Mouse (Mus musculus) kidney, postnatal 25 days (tissue): Measurements from ENCODE around the gene Otulinl.
"Not testable (repeated sequence)": the region's sequence is repeated elsewhere in the genome, so short reads cannot be mapped to it uniquely, and the experiment has no call there.

Experiments used
- DNase-seq, 2 experiments: peaks; one replicate each; pipeline ENCODE4 v3.0.0; 2021; ENCODE audit warnings: mixed read lengths in 2 of 2

Gene Otulinl

DNA sequence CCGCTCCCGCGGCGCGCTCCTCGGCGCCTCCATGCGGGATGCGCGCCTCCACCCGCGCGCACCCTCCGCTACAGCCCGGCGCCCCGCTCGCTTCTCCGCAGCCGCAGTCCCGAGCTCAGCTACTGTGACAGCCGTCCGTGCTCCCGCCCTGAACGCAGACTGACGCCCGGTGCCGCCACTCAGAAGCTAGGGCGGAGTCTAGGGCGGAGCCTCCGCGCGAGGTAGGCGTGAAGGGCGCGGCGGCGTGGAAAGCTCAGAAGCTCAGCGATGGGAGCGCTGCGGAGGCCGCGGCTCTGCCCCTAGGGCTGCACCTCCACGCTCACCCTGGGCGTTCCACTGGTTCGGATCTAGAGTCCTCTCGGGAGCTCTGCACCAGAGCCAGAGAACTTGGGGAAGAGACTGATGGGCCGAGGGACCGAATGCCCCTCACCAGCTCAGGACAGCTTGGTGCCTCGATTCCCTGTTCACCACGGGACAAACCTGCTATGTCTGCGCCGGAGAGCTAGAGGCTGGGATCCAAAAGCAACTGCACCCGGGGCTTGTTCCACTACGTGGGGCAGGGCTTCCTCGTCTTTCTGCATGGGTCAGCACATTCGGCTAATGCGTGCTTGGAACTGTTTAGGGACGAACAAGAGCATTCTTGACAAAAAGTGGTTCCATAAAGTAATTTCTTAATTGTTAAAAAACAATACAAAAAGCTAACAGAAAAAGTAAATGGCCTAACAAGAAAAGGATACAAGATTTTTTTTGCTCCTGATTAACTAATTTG is at the start of gene Otulinl:
Otulinl (minus strand) TSS at position 161 of the 769 bp plus-strand sequence.
- DNase-seq: peak; percentile 92 to 93

DNA sequence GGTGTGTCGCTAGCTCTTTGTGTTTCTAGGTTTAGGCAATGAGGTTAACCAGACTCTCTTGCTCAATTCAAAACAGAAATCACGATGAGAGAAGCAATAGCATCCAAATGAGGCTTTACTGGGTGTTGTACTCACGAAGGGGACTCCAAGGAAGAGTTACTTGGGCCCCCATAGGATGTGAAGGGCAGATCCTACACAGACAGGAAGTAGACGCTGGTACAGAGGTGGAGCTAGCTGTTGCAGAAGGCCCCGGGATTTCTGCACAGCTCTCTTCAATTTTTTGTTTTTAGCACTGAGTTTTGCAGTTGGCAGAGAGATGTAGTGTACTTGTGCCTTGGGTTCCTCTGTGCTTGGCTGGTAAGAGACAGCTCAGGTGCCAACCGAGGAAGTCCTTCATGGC is 44.8 kb upstream of the Otulinl start:
- no peak for DNase-seq

DNA sequence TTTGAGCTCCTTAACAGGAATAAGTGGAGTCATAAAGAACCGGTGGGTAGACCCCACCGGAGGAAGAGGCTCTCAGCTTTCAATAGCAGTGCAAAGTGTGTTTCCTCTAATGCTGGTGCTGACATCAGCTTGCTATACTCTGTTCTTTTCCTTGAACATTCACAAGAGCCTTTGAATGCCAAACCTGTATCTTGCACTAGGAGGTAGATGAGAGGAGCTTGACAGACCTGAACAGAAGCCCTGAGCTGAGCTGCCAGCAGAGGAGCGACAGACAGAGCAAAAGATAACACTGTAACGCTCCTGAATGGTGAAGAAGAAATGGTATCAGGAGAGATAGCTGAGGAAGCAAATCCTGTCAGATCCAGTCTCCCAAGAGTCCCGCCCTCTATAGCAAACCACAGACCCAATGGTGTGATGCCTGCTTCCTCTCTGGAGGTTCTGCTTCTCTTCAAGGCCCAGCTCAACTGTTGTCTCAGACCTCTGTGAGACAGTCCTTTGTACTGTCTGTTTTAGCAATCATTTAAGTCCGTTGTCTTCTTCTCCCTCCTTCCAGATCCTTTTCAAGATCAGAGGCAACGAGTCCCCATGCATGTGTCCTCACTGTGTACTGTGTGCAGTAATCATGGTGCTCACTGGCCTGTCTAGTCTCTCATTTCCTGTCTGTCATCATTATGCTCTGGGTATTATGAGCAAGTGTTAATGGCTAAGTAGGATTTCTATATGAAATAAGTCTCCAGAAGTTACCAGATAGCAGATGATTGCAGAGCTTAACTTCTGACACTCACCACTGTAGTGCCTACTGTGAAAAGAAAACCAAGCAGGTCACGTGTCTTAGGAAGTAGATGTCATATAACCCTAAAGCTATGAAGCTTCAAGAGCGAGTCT is 43.7 kb upstream of the Otulinl start:
- peak in 1 of 2 experiments; percentile 26 for DNase-seq

DNA sequence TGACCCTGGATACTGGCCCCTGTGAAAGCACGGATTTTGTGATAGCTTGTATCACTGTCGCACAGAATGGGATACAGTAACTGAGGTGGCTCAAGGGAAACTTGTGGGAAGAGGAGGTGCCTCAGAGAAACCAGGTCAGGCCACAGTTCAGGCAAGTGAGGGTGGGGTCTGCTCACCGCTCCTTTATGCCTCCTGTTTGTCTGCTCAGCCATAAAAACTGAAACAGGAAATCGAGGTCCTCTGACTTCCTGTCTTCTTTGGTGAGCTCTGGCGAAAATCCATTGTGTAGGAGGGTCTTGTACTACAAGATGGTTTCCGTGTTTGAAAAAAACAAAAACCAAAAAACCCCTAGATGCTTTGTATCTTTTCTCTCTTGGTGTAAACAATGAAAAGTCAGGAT is 42.9 kb upstream of the Otulinl start:
- peak in 1 of 2 experiments; percentile 19 for DNase-seq

DNA sequence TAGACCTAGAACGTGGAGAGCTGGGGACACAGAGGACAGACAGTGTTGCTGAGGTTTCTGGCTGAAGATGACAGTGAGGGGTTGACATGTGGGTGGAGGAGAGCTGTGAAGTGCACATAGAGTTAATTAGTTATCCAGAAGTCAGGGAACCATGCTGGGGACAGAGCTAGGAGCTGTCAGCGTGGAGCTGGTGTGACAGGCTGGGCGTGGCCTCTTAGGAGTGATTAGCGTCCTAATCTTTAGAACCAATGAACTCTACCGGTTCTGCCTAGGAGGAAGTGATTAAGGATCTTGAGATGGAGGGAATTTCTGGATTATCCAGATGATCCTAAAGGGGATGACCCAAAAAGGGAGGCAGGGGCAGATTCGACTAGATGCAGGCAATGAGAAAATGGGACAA is 42.4 kb upstream of the Otulinl start:
- peak in 1 of 2 experiments; percentile 10 for DNase-seq

DNA sequence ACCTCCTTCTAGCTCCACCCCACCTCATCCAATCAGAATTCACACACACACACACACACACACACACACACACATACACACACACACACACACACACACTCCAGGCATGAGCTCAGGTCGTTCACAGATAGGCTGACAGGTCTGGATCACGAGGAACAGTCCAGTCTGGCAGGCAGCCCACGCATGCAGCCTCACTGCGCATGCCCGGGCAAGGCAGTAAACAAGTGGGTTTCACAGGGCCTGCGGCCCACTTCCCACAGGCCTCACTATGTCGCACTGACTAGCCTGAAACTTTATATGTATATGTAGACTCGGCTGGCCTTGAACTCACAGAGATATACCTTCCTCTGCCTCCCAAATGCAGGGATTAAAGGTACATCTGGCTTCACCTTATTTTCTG is 38.9 kb upstream of the Otulinl start:
- not testable (repeated sequence) for DNase-seq

DNA sequence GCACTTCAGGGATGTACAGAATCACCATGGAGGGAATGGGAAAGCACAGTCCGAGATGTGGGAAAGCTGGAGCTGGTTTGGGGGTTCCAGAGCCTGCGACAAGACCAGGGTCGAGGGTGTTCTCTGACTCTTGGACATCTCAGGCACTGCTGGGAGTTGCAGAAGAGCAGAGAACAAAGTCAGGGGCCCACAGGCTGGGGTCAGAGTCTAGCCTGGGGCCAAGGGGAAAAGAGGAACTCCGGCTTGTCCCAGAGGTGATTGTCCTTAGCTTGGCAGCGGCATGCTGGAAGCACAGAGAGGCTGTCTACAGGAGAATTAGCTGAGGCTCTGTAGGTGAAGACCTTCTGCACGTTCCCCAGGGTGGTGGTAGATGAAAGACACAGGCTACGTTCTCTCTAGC is 37.3 kb upstream of the Otulinl start:
- DNase-seq: no peak

DNA sequence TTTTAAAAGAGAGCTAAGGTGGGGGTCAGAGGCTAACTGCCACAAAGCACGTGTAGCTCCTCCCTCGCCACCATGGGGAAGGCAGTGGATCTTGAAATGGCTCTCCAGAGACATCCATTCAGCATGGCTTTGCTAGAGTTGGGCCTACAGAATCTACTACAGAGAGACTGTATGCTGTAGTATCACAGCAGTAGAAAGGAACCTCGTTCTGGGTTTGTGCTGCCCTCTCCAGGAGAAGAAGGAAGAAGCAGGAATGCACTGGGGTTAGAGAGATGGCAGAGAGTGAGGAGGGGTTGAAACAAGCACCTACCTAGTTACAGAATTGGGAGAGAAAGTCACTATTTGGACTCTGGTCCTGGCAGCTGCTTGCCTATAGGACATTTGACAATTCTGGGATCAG is 34.0 kb upstream of the Otulinl start:
- DNase-seq: peak in 1 of 2 experiments; percentile 37

DNA sequence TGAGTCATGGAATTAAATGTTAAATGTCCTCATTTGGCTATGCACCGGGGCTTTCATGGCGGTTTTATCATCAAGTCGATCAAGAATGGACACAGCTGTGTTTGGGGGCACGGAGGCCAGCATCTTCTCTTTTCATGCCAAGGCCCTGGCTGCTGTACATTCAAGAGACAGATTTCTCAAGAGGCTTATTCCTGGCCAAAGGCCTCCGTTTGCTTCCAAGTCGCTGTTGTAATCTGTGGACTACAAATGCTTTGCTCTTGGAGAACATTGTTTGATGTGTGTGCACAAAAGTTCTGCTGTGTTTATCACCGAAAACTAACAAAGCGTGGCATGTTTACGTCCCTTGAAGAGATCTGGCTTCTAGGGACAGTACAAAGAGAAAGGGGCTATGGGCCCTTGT is 29.3 kb upstream of the Otulinl start:
- DNase-seq: no peak

DNA sequence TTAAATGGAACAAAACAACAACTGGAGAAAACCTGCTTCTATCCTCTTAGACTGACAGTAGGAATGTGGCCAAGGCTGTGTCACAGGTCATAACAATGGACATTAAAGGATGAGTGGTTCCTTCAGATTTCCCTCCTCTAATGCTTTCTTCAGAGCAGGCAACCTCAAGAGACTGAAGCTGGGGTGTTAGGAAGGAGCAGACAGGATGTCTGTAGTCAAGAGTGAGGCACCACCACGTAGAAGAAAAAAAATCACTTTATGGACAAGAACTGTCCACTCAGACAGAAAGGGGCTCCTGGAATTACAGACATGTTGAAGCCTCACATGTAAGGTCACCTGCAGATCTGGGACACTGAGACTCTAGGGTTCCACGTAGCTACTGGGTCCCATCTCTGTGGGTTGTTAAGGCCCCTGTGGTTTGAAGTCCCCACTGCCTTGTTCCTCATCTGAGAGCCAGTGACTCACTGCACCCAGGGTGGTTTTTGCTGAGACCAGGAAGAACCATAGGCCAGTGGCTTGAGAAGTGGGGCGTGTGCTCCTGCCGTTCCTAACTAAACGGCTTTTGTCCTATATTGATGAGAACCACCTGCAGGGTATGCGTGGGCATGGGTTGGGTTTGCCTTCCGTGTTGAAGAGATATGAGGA is 27.7 kb upstream of the Otulinl start:
- no peak for DNase-seq

DNA sequence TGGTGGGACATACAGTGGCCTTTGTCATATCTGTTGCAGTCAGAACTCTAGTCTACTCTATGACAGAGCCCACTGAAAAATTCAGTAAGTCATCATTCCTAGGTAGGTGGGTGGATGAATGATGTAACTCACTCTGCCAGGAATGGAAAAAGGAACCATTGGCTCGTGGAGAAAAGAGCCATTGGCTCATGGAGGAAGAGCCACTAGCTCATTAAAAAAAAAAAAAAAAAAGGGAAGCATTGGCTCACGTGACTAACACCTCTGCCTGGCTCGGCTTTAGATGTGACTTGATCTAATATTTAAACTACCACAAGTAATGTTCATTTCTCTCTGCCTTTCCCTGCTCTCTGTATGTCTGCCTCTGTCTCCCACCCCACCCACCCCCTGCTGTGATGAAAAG is 27.1 kb upstream of the Otulinl start:
- DNase-seq: no peak

DNA sequence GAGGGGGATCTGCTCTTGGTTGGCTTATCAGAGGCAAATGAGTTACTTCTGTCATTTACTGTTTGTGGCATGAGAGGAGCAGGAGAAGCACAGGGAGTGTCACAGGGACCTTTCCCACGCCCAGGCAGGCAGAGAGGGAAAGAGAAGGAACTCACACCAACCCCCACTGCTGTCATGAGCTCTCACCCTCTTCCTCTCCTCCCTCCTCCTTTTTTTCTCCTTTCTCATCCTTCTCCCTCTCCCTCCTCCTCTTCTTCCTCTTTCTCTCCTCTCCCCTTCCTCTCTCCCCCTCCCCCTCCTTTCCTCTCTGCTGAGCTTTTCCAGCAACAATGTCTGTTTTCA is 21.6 kb upstream of the Otulinl start:
- no peak for DNase-seq

DNA sequence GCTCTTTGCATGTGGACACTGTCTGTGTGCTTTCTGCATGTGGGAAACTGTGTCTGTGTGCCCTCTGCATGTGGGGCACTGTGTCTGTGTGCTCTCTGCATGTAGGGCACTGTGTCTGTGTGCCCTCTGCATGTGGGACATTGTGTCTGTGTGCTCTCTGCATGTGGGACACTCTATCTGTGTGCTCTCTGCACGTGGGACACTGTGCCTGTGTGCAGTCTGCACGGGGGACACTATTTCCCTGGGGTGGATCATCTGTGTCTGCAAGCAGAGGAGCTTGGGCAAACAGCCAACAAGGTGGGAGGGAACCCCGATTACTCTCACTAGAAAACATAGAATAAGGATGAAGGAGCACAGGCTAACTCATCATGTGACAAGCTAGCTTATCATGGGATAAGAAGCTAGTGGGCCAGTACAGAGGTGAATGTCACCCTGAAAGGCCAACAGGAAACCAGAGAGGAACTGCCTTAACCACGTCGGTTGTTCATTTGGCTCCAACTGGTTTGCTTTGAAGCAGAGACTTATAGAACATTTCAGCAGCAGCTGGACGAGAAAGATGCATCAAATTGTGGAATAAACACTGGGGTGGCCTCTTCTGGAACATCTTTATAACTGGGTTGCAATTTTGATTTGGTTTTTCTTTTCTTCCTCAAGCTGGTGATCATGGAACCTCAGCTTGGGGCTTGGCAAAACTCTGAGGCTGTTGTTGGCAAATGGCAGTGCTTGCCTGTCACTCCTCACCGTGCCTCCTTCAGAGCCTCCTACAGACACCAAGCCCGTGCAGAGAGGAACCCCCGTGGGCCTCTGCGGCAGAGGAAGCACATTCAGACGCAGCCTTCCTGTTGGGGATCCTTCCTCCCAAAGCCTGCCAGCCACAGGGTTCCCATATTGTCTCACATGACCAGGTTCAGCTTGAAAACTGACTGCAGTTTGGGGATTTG is 20.9 kb upstream of the Otulinl start:
- DNase-seq: peak; percentile 9 to 51

DNA sequence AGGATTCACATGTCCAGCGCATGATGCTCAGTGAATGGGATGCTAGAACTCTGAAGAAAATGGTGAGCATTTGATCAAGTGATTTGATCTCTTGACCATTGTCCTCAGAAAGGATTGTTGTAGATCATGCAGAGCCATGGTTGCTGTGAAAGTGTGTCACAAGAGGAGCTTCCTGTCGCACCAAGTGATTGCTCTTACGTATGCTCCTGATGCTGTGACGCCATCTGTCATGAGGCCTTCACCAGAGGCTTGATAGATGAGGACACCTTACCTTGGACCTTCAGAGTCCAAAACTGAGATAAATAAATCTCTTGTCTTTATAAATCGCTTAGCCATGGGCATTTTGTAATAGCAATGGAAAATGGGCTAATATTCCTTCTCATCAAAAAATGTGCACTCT is 16.3 kb upstream of the Otulinl start:
- DNase-seq: no peak

DNA sequence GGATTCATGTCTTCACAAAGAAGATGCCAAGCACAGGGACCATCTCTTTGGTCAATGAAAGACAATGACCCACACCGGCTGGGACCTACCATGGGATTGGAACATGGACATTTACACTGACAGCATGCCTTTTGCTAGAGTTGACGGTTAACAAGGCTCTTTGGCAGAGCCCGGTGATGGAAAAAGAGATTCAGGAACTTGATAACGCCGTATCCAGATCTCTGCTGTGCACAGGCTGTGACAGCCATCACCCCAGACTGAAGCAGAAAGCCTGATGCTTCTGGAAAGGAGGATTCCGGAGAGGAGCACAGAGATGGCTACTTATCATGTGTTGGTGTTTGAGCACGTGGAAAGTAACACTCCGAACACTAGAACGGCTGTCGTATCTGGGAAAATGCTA is 11.9 kb upstream of the Otulinl start:
- no peak for DNase-seq

DNA sequence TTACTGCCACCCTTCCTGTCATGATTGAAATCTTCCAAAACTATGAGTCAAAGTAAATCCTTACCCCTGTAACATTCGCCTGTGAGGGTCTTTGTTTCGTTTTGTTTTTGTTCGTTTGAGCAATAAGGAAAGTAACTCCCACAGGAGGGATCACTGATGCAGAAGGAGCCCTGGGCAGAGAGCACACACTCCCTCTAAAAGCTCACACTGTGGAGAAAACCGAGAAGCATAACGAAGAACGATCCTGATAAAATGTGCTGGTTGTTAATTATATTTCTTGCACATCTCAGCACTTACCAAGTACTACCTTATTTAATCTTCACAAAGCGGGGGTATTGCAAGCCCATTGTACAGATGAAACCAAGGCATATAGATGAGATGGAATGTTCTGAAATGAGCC is 10.8 kb upstream of the Otulinl start:
- no peak for DNase-seq

DNA sequence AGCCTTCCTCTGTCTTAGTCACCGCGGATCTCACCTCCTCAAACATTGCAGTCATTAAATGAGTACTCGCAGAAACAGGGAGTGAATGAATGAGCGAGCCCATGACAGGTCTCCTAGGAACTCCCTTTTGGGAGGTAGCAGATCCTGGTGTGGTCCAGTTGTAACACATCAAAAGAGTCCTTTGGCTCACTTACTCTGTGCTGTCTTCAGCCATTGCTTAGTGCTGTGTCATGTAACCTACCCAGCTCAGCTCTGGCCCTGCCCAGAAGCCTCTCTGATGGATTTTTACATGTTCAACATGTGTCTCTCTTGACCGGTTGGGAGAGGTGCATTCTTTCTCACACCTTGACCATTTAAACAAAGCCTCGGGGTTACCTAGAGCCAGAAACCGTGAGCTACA is 9.8 kb upstream of the Otulinl start:
- no peak for DNase-seq

DNA sequence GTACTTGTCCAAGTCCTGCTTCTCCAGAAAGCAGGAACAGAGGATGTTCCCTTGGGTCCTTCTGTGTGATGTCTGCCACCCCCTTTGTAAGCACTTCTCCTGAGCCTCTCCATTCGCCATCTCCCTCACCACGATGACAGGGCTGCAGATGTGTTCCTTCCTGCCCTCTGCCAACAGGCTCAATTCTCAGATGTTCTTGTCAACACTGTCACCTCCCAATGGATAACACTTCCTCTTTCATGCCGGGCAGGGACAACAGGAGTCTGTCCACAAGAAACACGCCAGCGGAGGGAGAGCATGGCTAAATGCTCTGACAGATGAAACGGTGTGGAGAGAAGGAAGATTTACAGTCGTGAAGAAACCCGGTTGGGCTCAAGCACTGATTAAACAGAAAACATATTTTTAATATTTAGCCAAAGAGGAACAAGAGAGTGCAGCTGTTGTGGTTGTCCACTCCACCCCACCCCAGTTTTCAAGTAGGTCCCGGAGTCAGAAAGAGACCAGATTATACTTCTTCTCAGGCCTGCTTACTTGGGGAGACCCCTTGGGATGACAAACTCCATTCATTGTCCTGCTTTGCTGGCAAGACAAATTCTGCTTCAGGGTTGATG is 6.8 kb upstream of the Otulinl start:
- DNase-seq: no peak

DNA sequence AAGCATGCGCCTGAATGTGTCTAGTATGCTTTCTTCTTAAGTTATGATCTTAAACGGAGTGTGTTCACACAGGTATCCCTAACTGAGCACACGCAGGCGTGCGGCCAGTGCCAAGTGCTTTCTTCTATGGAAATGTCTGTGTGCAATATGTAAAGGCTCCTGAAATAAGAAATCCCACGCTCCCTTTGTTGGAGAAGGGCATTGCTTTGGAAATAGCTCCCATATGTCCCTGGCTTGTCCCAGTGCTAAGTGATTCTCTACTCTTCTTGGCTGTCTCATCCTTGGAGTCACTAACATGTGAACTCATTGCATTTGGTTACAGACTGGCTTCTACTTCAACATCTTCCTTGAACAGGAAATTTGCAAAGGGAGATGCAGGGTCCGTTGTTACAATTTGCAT is 3.4 kb upstream of the Otulinl start:
- no peak for DNase-seq

DNA sequence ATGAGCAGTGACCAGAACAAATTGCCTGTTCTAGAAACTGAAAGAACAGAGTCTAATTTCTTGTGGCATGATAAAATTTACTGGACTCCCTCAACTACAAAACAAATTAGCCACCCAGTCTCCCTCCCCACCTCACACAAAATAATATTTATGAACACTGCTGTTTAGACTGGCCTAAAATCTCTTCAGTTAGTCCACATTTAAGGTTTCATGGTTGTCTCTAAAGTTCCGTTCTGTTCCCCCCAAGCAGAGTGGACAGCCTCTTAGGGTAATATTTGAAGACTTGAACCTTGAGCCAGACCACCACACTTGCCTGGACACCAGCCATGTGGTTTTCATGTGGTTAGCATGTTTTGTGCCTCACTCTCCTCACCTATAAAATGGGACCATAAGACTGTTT is 1.8 kb upstream of the Otulinl start:
- DNase-seq: no peak

DNA sequence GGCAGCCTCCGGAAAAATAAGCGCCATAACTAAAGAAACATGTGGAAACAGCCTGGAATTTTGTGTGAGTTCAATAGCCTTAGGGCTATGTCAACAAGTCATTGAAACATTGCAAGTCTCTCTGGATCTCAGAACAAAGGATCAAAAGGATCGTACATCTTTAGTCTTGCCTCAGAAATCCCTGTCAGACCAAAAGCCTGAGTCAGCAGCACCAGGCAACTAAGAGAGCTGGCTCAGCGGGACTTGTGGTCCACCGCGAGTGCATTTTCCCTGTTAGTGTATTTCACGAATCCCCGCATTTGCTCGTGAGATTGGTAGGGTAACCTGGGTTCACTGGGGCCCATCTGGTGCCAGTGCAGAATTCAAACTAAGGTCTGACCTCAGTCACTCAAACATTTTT is 1.2 kb upstream of the Otulinl start:
- DNase-seq: peak in 1 of 2 experiments; percentile 16

DNA sequence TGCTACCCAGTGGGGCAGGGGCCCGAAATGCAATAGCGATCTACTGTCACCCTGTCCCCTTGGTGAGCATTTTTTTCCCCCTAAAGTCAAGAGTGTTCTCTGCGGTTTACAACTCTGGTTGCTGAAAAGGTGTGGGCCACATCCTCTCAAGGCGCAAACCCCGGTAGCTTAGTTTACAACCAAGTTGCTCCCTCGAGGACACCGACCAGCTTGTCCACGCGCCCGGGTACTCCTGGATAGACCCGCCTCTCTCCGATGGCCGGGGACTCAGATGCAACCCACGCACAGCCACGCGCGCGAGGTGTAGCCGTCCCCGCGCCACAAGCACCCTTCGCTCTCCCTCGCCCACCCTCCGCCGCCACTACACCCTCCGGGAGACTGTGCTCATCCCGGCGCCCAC is 382 bp downstream of the Otulinl start:
- no peak for DNase-seq
